17 mouse cellular contexts compared by ENCODE assay signal in genomic region chr11:114248261-114248898, GRCm38 (mm10).
A peak's percentile ranks its signal among the peaks of the same experiment; 100 is the strongest.
DNase-seq lines count a peak whose midpoint lies in the region; ATAC-seq lines count a peak whose summit lies in the region.
"Had no signal": no experiment of that assay in that cellular context is flagged by ENCODE, and none has a peak within 500 bp of the region (broad histone marks: within the 10 kb centered on the region; RNA-seq: fewer than 3 reads in every experiment).

No protein-coding gene starts in this region.

- peak overlapping the region; percentile 57; the same call in 1 of the 2 replicates for H3K27ac ChIP-seq in heart, embryonic 16.5 days (ENCODE audit: low read length)
- H3K27ac ChIP-seq in midbrain, embryonic 14.5 days (replicated peaks; ENCODE audit: low read depth, low read length) = no peak overlapping the region
- H3K27ac ChIP-seq in midbrain, embryonic 13.5 days = no peak overlapping the region
- H3K27ac ChIP-seq: left cerebral cortex, adult 2 months; lung, embryonic 15.5 days; midbrain, embryonic 10.5 days; stomach, embryonic 15.5 days had no signal

- 48% methylated on average over 4 of the region's 4 CpGs for WGBS in heart, embryonic 16.5 days
- 74% methylated on average over 4 of the region's 4 CpGs for WGBS in midbrain, embryonic 14.5 days
- WGBS in midbrain, embryonic 13.5 days = 71% methylated on average over 4 of the region's 4 CpGs

- H3K4me3 ChIP-seq in heart, embryonic 16.5 days (ENCODE audit: low read length) = no peak overlapping the region
- no peak overlapping the region for H3K4me3 ChIP-seq in midbrain, embryonic 14.5 days (replicated peaks; ENCODE audit: low read depth, low read length)
- no peak overlapping the region for H3K4me3 ChIP-seq in midbrain, embryonic 13.5 days (replicated peaks)
- H3K4me3 ChIP-seq: left cerebral cortex, adult 2 months; lung, embryonic 15.5 days; midbrain, embryonic 10.5 days; stomach, embryonic 15.5 days had no signal

- no peak overlapping the region for H3K9ac ChIP-seq in heart, embryonic 16.5 days (ENCODE audit: low read length)
- H3K9ac ChIP-seq in midbrain, embryonic 14.5 days (replicated peaks; ENCODE audit: low read length) = no peak overlapping the region
- H3K9ac ChIP-seq in midbrain, embryonic 13.5 days (replicated peaks) = no peak overlapping the region
- H3K9ac ChIP-seq: lung, embryonic 15.5 days; stomach, embryonic 15.5 days had no signal

- peak; percentile 60 for ATAC-seq in heart, embryonic 16.5 days (replicated peaks; ENCODE audit: extremely low read depth, insufficient read depth, low FRiP score)
- no peak for ATAC-seq in midbrain, embryonic 14.5 days (ENCODE audit: low FRiP score, low TSS enrichment)
- no peak for ATAC-seq in midbrain, embryonic 13.5 days
- ATAC-seq in megakaryocyte progenitor cell, adult 5-6 weeks (replicated peaks; ENCODE audit: poor library complexity) = peak; percentile 29
- ATAC-seq: activated CD4-positive, CD25-positive, alpha-beta regulatory T cell, adult 4 months; CD4-positive, CD25-positive, alpha-beta regulatory T cell, adult 4 months; hindbrain, embryonic 16.5 days had no signal

- H3K36me3 ChIP-seq in heart, embryonic 16.5 days (ENCODE audit: control insufficient read depth, insufficient read depth) = no peaks in the 10 kb centered on the region
- no peaks in the 10 kb centered on the region for H3K36me3 ChIP-seq in midbrain, embryonic 14.5 days (ENCODE audit: control insufficient read depth, insufficient read depth, low read length)
- no peaks in the 10 kb centered on the region for H3K36me3 ChIP-seq in midbrain, embryonic 13.5 days
- H3K36me3 ChIP-seq: lung, embryonic 15.5 days; midbrain, embryonic 10.5 days; stomach, embryonic 15.5 days had no signal

- no peaks in the 10 kb centered on the region; the same call in none of the 2 replicates for H3K4me1 ChIP-seq in heart, embryonic 16.5 days (ENCODE audit: control insufficient read depth, insufficient read depth, low read length)
- 0 out of 2 replicates have a peak, but pooled peaks cover 7% of the 10 kb centered on the region for H3K4me1 ChIP-seq in midbrain, embryonic 14.5 days (ENCODE audit: control insufficient read depth, insufficient read depth, low read length)
- peaks cover 5% of the 10 kb centered on the region; the same call in 1 of the 2 replicates for H3K4me1 ChIP-seq in midbrain, embryonic 13.5 days (replicated peaks)
- H3K4me1 ChIP-seq: stomach, embryonic 15.5 days had no signal

- H3K9me3 ChIP-seq in heart, embryonic 16.5 days (replicated peaks; ENCODE audit: control insufficient read depth, low read length) = no peaks in the 10 kb centered on the region
- H3K9me3 ChIP-seq in midbrain, embryonic 14.5 days (ENCODE audit: control insufficient read depth, low read length) = no peaks in the 10 kb centered on the region
- H3K9me3 ChIP-seq in midbrain, embryonic 13.5 days = no peaks in the 10 kb centered on the region
- H3K9me3 ChIP-seq: lung, embryonic 15.5 days; midbrain, embryonic 10.5 days; stomach, embryonic 15.5 days had no signal

- H3K27me3 ChIP-seq in heart, embryonic 16.5 days (ENCODE audit: control insufficient read depth, insufficient read depth, low read length) = no peaks in the 10 kb centered on the region
- no peaks in the 10 kb centered on the region; the same call in 1 of the 2 replicates for H3K27me3 ChIP-seq in midbrain, embryonic 14.5 days (ENCODE audit: control insufficient read depth, insufficient read depth, low read length)
- H3K27me3 ChIP-seq in midbrain, embryonic 13.5 days = peaks cover 26% of the 10 kb centered on the region
- H3K27me3 ChIP-seq: stomach, embryonic 15.5 days had no signal

- DNase-seq in heart, adult 18-20 months = no peak
- peak; percentile 40 for DNase-seq in midbrain, embryonic 14.5 days
- peak; percentile 76 for DNase-seq in thymus, postnatal 4 days
- DNase-seq in embryo, embryonic 9.5 days (ENCODE audit: extremely low spot score) = no peak
- DNase-seq: cerebellum, adult 18-20 months; embryo, embryonic 11 days; kidney, adult 8-10 months had no signal

- no peak overlapping the region for H3K4me2 ChIP-seq in heart, embryonic 16.5 days (ENCODE audit: low read depth, low read length)
- no peak overlapping the region for H3K4me2 ChIP-seq in midbrain, embryonic 14.5 days (ENCODE audit: low read length)
- H3K4me2 ChIP-seq in midbrain, embryonic 13.5 days (replicated peaks) = no peak overlapping the region
- H3K4me2 ChIP-seq: lung, embryonic 15.5 days; stomach, embryonic 15.5 days had no signal

Comparison
In these comparisons a context has a peak if more than half of its experiments do, and no peak if none do; other contexts are left out.
1. ATAC-seq: peak in heart, embryonic 16.5 days (single experiment) and megakaryocyte progenitor cell, adult 5-6 weeks (single experiment); none in midbrain, embryonic 14.5 days (single experiment) and midbrain, embryonic 13.5 days (single experiment).
2. DNase-seq: peak in midbrain, embryonic 14.5 days (single experiment) and thymus, postnatal 4 days (single experiment); none in heart, adult 18-20 months (0 of 2) and embryo, embryonic 9.5 days (single experiment).